In the genomic region with DNA sequence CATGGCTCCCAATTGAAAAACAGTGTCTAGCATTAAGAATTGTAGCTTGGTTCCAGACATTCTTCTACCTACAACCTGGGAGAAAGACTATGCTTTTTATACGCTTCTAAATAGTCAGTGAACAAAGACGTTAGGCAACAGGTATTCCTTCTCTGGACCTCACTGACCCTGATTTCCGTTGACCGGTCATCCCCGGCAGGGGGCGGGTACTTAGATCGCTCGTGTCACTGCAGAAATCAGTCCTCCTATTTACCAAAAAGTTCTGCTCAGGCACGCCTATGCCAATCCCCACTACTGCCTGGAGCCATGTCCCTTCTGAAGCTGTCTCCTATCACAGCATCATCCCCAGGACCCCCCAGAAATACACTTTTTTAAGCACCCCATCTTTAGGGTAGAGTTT, we compare ENCODE assay signal across 8 mouse cellular contexts. TPM values are rescaled to one million over a fixed set of nuclear protein-coding genes. Genes with fewer than 3 reads are reported as not detected.
DNase-seq lines count a peak whose midpoint lies in the region; ATAC-seq lines count a peak whose summit lies in the region.

Gene Pxdc1, minus strand, starts transcription at position 96 of the 400 bp plus-strand sequence.

- peaks cover 86% of the 10 kb centered on the region for H3K27me3 ChIP-seq in megakaryocyte, embryonic 14.5 days (replicated peaks)
- peaks cover 41% of the 10 kb centered on the region for H3K27me3 ChIP-seq in forebrain, embryonic 14.5 days (replicated peaks; ENCODE audit: control insufficient read depth, insufficient read depth, low read length)
- peaks cover 49% of the 10 kb centered on the region for H3K27me3 ChIP-seq in hindbrain, embryonic 12.5 days
- H3K27me3 ChIP-seq in limb, embryonic 11.5 days (ENCODE audit: control insufficient read depth, insufficient read depth, low read length), result peaks cover 18% of the 10 kb centered on the region
- H3K27me3 ChIP-seq in midbrain, embryonic 14.5 days (ENCODE audit: control insufficient read depth, insufficient read depth, low read length), result peaks cover 49% of the 10 kb centered on the region

- DNase-seq in forebrain, embryonic 14.5 days (ENCODE audit: low spot score), result no peak
- peak; percentile 62 for DNase-seq in limb, embryonic 11.5 days (ENCODE audit: low spot score)
- peak; percentile 46 for DNase-seq in midbrain, embryonic 14.5 days
- DNase-seq in ovary, postnatal 10 days (ENCODE audit: low spot score), result no peak

- WGBS in forebrain, embryonic 14.5 days, result 4% methylated on average over 9 of the region's 9 CpGs
- 1% methylated on average over 9 of the region's 9 CpGs for WGBS in hindbrain, embryonic 12.5 days
- under 1% methylated on average over 9 of the region's 9 CpGs for WGBS in limb, embryonic 11.5 days
- 3% methylated on average over 9 of the region's 9 CpGs for WGBS in midbrain, embryonic 14.5 days

- H3K4me1 ChIP-seq in megakaryocyte, embryonic 14.5 days, result peaks cover 20% of the 10 kb centered on the region
- H3K4me1 ChIP-seq in forebrain, embryonic 14.5 days (ENCODE audit: control insufficient read depth, insufficient read depth, low read length), result peaks cover 9% of the 10 kb centered on the region; the same call in 1 of the 2 replicates
- peaks cover 22% of the 10 kb centered on the region for H3K4me1 ChIP-seq in hindbrain, embryonic 12.5 days
- H3K4me1 ChIP-seq in limb, embryonic 11.5 days (ENCODE audit: control insufficient read depth, insufficient read depth, low read length), result peaks cover 6% of the 10 kb centered on the region; the same call in 1 of the 2 replicates
- 0 out of 2 replicates have a peak, but pooled peaks cover 7% of the 10 kb centered on the region for H3K4me1 ChIP-seq in midbrain, embryonic 14.5 days (ENCODE audit: control insufficient read depth, insufficient read depth, low read length)

- peak within 1 kb of the TSS; percentile 58 for H3K9ac ChIP-seq in forebrain, embryonic 14.5 days (ENCODE audit: low read length)
- H3K9ac ChIP-seq in hindbrain, embryonic 12.5 days, result peak within 1 kb of the TSS; percentile 63
- H3K9ac ChIP-seq in limb, embryonic 11.5 days (ENCODE audit: low read length), result peak within 1 kb of the TSS; percentile 44
- H3K9ac ChIP-seq in midbrain, embryonic 14.5 days (replicated peaks; ENCODE audit: low read length), result peak within 1 kb of the TSS; percentile 56

- H3K9me3 ChIP-seq in megakaryocyte, embryonic 14.5 days, result peaks cover 6% of the 10 kb centered on the region; the same call in 1 of the 2 replicates
- H3K9me3 ChIP-seq in forebrain, embryonic 14.5 days (replicated peaks; ENCODE audit: control insufficient read depth, low read length), result no peaks in the 10 kb centered on the region
- no peaks in the 10 kb centered on the region for H3K9me3 ChIP-seq in hindbrain, embryonic 12.5 days (replicated peaks)
- no peaks in the 10 kb centered on the region for H3K9me3 ChIP-seq in limb, embryonic 11.5 days (ENCODE audit: control insufficient read depth, low read length)
- no peaks in the 10 kb centered on the region for H3K9me3 ChIP-seq in midbrain, embryonic 14.5 days (ENCODE audit: control insufficient read depth, low read length)

- H3K27ac ChIP-seq in forebrain, embryonic 14.5 days (ENCODE audit: low read depth, low read length), result no peak within 1 kb of the TSS
- H3K27ac ChIP-seq in hindbrain, embryonic 12.5 days, result 0 out of 2 replicates have a peak within 1 kb of the TSS, but pooled peaks have one; percentile 9
- no peak within 1 kb of the TSS for H3K27ac ChIP-seq in limb, embryonic 11.5 days (replicated peaks; ENCODE audit: low read depth, low read length)
- 0 out of 2 replicates have a peak within 1 kb of the TSS, but pooled peaks have one; percentile 39 for H3K27ac ChIP-seq in midbrain, embryonic 14.5 days (replicated peaks; ENCODE audit: low read depth, low read length)

- peak within 1 kb of the TSS; percentile 93 for H3K4me3 ChIP-seq in megakaryocyte, embryonic 14.5 days (replicated peaks)
- peak within 1 kb of the TSS; percentile 47 for H3K4me3 ChIP-seq in forebrain, embryonic 14.5 days (ENCODE audit: low read depth, low read length)
- H3K4me3 ChIP-seq in hindbrain, embryonic 12.5 days, result peak within 1 kb of the TSS; percentile 52
- peak within 1 kb of the TSS; percentile 36 for H3K4me3 ChIP-seq in limb, embryonic 11.5 days (ENCODE audit: low read depth, low read length)
- peak within 1 kb of the TSS; percentile 50 for H3K4me3 ChIP-seq in midbrain, embryonic 14.5 days (replicated peaks; ENCODE audit: low read depth, low read length)

- ATAC-seq in megakaryocyte, adult 5-6 weeks (ENCODE audit: poor library complexity, severe bottlenecking), result no peak
- no peak for ATAC-seq in forebrain, embryonic 14.5 days
- no peak for ATAC-seq in hindbrain, embryonic 12.5 days (ENCODE audit: low FRiP score)
- ATAC-seq in limb, embryonic 11.5 days (ENCODE audit: insufficient number of reproducible peaks, low FRiP score, low TSS enrichment, low read depth), result no peak
- no peak for ATAC-seq in midbrain, embryonic 14.5 days (ENCODE audit: low FRiP score, low TSS enrichment)
- no peak for ATAC-seq in frontal cortex, adult (ENCODE audit: low TSS enrichment)

- H3K4me2 ChIP-seq in forebrain, embryonic 14.5 days (ENCODE audit: low read length), result peak within 1 kb of the TSS; percentile 95
- H3K4me2 ChIP-seq in hindbrain, embryonic 12.5 days (replicated peaks), result peak within 1 kb of the TSS; percentile 91
- H3K4me2 ChIP-seq in limb, embryonic 11.5 days (ENCODE audit: low read depth, severe bottlenecking), result peak within 1 kb of the TSS; percentile 78
- peak within 1 kb of the TSS; percentile 91 for H3K4me2 ChIP-seq in midbrain, embryonic 14.5 days (ENCODE audit: low read length)

- no peaks in the 10 kb centered on the region for H3K36me3 ChIP-seq in megakaryocyte, embryonic 14.5 days (replicated peaks; ENCODE audit: low read length)
- no peaks in the 10 kb centered on the region for H3K36me3 ChIP-seq in forebrain, embryonic 14.5 days (ENCODE audit: control insufficient read depth, insufficient read depth, low read length)
- H3K36me3 ChIP-seq in hindbrain, embryonic 12.5 days, result no peaks in the 10 kb centered on the region
- no peaks in the 10 kb centered on the region for H3K36me3 ChIP-seq in limb, embryonic 11.5 days (ENCODE audit: control insufficient read depth, insufficient read depth, low read length)
- H3K36me3 ChIP-seq in midbrain, embryonic 14.5 days (ENCODE audit: control insufficient read depth, insufficient read depth, low read length), result no peaks in the 10 kb centered on the region

RNA-seq across cellular contexts. Expression of gene Pxdc1, which starts in this region (rescaled TPM):
- polyA plus RNA-seq in megakaryocyte, embryonic 14.5 days (2012; ENCODE audit: insufficient read depth, low replicate concordance), result 6.4 and 7.2 TPM in 2 replicates
- 0.18 TPM in 1 of 2 replicates, not detected in the other for total RNA-seq in megakaryocyte, adult 5-6 weeks (2015)
- total RNA-seq in megakaryocyte, adult 5-6 weeks (2017), result 0.12 TPM in 1 of 2 replicates, not detected in the other
- 5.1 and 6.7 TPM in 2 replicates for polyA plus RNA-seq in forebrain, embryonic 14.5 days (2014; fragmentation: Nextera tagmentation; extraction: Ambion mirVana)
- polyA plus RNA-seq in hindbrain, embryonic 12.5 days (2016; fragmentation: Nextera tagmentation; extraction: Ambion mirVana), result 7.9 and 10.6 TPM in 2 replicates
- polyA plus RNA-seq in limb, embryonic 11.5 days (2014; fragmentation: Nextera tagmentation; extraction: Ambion mirVana), result 2.4 and 3.6 TPM in 2 replicates
- 9.6 and 10.1 TPM in 2 replicates for polyA plus RNA-seq in midbrain, embryonic 14.5 days (2014; fragmentation: Nextera tagmentation; extraction: Ambion mirVana)

Comparison
In these comparisons a context has a peak if more than half of its experiments do, and no peak if none do; other contexts are left out.
1. H3K4me3 ChIP-seq: peak in every context shown above with its lines; median percentile 93 in megakaryocyte, embryonic 14.5 days; 52 in hindbrain, embryonic 12.5 days; 50 in midbrain, embryonic 14.5 days; 47 in forebrain, embryonic 14.5 days; 36 in limb, embryonic 11.5 days.
2. DNase-seq: peak in limb, embryonic 11.5 days (single experiment) and midbrain, embryonic 14.5 days (single experiment); none in forebrain, embryonic 14.5 days (single experiment) and ovary, postnatal 10 days (single experiment).
3. H3K27ac ChIP-seq: peak in hindbrain, embryonic 12.5 days (single experiment) and midbrain, embryonic 14.5 days (single experiment); none in forebrain, embryonic 14.5 days (single experiment) and limb, embryonic 11.5 days (single experiment).
4. Peak in every context shown above with its lines, with median percentiles within 50 percentile points of each other: H3K4me2 ChIP-seq and H3K9ac ChIP-seq.